Mouse (Mus musculus) heart, postnatal 14 days (tissue): ENCODE data around the gene Kcnq4. TPM values are rescaled to one million over a fixed set of nuclear protein-coding genes. Genes with fewer than 3 reads are reported as not detected.

ENCODE experiments used
- DNase-seq, 2 experiments: peaks; one replicate each; pipeline ENCODE4 v3.0.0; 2021 to 2022
- intact Hi-C: fragments of 180-260 bp; cut with DNase I; formaldehyde crosslinking; loops from one replicate; pipeline ENCODE4 v1.15.1; 2025
- long read RNA-seq, 2 experiments: library from polyadenylated mRNA; stranded (forward); transcript quantifications; one replicate each; pipeline ENCODE4 v2.0.0; 2021
- total RNA-seq, 2 experiments: library from RNA; stranded (reverse); gene quantifications; 2 replicates each; pipeline ENCODE4 v1.2.3; 2021

Kcnq4 gene
- 1 to 10 TPM; 2.8 to 4.0 TPM for total RNA-seq
- long read RNA-seq, experiment 1, partial matches to known transcripts, result 0 of 4 reads
- long read RNA-seq, experiment 1, other reads (novel, unspliced or antisense), result 3 of 4 reads
- long read RNA-seq, experiment 2, partial matches to known transcripts, result 0 of 5 reads
- long read RNA-seq, experiment 2, other reads (novel, unspliced or antisense), result 3 of 5 reads

- intact Hi-C loops, result no loop called here
- no peak for DNase-seq
Observed at GRCm38 (mm10) chr4:120747941-120748866, at the start of gene Kcnq4. Gene Kcnq4 (minus strand): TSS chr4:120748612.

GRCm38 (mm10) chr4:120796687-120797086, 48.3 kb upstream of the Kcnq4 start:
- no peak for DNase-seq
- intact Hi-C loops, result no loop called here

GRCm38 (mm10) chr4:120795646-120796045, 47.2 kb upstream of the Kcnq4 start:
- intact Hi-C loops, result no loop called here
- no peak for DNase-seq

GRCm38 (mm10) chr4:120792918-120793317, 44.5 kb upstream of the Kcnq4 start:
- no peak for DNase-seq
- intact Hi-C loops, result no loop called here

- intact Hi-C loops, result no loop called here
- DNase-seq, result no peak
Observed at GRCm38 (mm10) chr4:120790027-120790426, 41.6 kb upstream of the Kcnq4 start.

GRCm38 (mm10) chr4:120755801-120756200, 7.4 kb upstream of the Kcnq4 start:
- DNase-seq, result no peak
- intact Hi-C loops, result loop anchor here (10.0 kb wide), 1 partner anchor 129 kb away; no protein-coding TSS in a partner anchor

GRCm38 (mm10) chr4:120755299-120755698, 6.9 kb upstream of the Kcnq4 start:
- peak; percentile 74 to 85 for DNase-seq
- intact Hi-C loops, result loop anchor here (10.0 kb wide), 1 partner anchor 130 kb away; no protein-coding TSS in a partner anchor

- intact Hi-C loops, result no loop called here
- no peak for DNase-seq
Observed at GRCm38 (mm10) chr4:120749601-120750000, 1.2 kb upstream of the Kcnq4 start.

- peak; percentile 44 to 51 for DNase-seq
- intact Hi-C loops, result no loop called here
Observed at GRCm38 (mm10) chr4:120747243-120747792, 1.1 kb downstream of the Kcnq4 start.

- DNase-seq, result peak; percentile 56 to 57
- intact Hi-C loops, result no loop called here
Observed at GRCm38 (mm10) chr4:120746552-120747150, 1.8 kb downstream of the Kcnq4 start.

- peak in 1 of 2 experiments; percentile 41 for DNase-seq
- intact Hi-C loops, result no loop called here
Observed at GRCm38 (mm10) chr4:120745731-120746551, 2.5 kb downstream of the Kcnq4 start.

- DNase-seq, result no peak
Observed at GRCm38 (mm10) chr4:120743636-120744035, 4.8 kb downstream of the Kcnq4 start.

GRCm38 (mm10) chr4:120741303-120741702, 7.1 kb downstream of the Kcnq4 start:
- DNase-seq, result peak in 1 of 2 experiments; percentile 51
- intact Hi-C loops, result no loop called here

More at GRCm38 (mm10) chr4:120743636-120744035, 4.8 kb downstream of the Kcnq4 start:
- intact Hi-C loops, result no loop called here

GRCm38 (mm10) chr4:120734012-120734622, 14.3 kb downstream of the Kcnq4 start:
- intact Hi-C loops, result no loop called here
- no peak for DNase-seq

- DNase-seq, result no peak
- intact Hi-C loops, result no loop called here
Observed at GRCm38 (mm10) chr4:120732737-120733136, 15.7 kb downstream of the Kcnq4 start.

- intact Hi-C loops, result no loop called here
- peak; percentile 63 to 67 for DNase-seq
Observed at GRCm38 (mm10) chr4:120731030-120731644, 17.3 kb downstream of the Kcnq4 start.

- intact Hi-C loops, result no loop called here
- DNase-seq, result no peak
Observed at GRCm38 (mm10) chr4:120730574-120730973, 17.8 kb downstream of the Kcnq4 start.

- DNase-seq, result peak; percentile 48 to 77
Observed at GRCm38 (mm10) chr4:120730146-120730545, 18.3 kb downstream of the Kcnq4 start.

GRCm38 (mm10) chr4:120729441-120729840, 19.0 kb downstream of the Kcnq4 start:
- intact Hi-C loops, result no loop called here
- DNase-seq, result no peak

More at GRCm38 (mm10) chr4:120730146-120730545, 18.3 kb downstream of the Kcnq4 start:
- intact Hi-C loops, result no loop called here
